Mouse (Mus musculus) heart, postnatal 0 days (tissue): ENCODE data around the gene Plekhd1.

Experiments used
- CTCF ChIP-seq: IDR thresholded peaks from 2 replicates; pipeline ENCODE4 v1.5.1; 2016; ENCODE audit warnings: antibody characterized with exemption, control low read depth, low read depth
- EP300 ChIP-seq: IDR thresholded peaks from 2 replicates; pipeline ENCODE4 v1.6.1; 2016; ENCODE audit warnings: antibody characterized with exemption, low read depth

- TF ChIP-seq EP300 (no peak), CTCF (no peak)
These were observed 28.5 kb upstream of the Plekhd1 start for GRCm38 (mm10) chr12:80663935-80664334.
